Mouse (Mus musculus) MN1 (cell line): Measurements from ENCODE around the gene Cyb5r3.

Experiments
- DNase-seq: peaks from one replicate; pipeline ENCODE4 v3.0.0-alpha.2; 2016; ENCODE audit warnings: low spot score

Cyb5r3 gene

DNA sequence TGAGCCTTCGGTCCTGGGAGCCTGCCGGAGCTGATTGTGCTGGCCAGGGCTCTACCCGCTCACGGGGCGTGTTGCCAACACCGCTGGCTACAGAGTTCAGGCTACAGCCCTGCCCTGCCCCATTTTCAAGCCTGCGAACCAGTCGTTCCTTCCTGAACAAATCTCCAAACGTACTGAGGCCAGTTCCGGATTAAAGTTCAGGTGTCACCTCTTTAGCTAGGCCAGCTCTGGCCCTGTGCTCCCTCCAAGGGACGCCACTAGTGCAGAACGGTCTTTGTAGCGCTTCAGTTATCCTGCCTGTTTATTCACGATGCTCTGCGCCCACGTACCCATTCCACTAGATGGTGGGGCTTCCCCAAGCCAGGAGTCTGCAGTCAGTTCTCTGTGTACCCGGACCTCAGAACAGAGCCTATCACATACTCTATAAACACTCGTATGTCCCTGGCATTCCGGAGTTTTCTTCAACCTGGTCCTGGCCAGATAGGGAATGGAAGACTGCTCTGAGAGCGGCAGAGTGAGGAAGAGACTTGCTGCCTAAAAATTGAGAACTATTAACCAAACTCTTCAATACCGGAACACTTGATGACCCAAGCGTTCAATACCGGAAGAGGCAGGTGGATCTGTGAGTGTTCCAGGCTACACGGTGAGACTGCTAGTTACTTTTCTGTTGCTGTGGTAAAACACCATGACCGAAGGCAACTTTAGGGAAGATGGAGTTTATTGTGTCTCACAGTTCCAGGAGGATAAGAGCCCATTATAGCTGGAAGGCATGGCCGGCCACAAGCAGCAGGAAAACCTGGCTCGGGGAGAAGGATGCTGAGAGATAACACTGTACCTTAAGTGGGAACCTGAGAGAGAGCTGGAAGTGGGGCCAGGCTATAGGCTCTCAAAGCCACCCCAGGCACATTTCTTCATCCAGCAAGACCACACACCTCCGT, at the start of gene Cyb5r3:
TSS of gene Cyb5r3 (minus strand) at position 101 of the 938 bp plus-strand sequence.
- DNase-seq, result no peak

DNA sequence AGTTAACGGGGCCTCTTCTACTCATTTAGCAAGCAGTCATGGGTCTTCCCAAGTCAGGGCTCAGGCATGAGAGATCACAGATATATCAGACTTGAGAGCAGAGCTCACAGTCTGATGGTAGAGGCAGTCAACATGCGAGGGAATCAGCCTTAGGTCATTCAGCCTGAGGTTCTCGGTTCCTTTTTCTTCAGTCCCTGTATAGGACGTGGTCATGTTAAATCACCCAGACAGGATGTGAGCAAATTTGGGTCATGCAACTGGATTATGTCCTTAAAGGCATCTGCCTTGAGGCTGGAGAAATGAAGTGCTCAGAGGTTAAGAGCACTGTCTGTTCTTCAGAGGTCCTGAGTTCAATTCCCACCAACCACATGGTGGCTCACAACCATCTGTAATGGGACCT, 49.3 kb upstream of the Cyb5r3 start:
- no peak for DNase-seq

DNA sequence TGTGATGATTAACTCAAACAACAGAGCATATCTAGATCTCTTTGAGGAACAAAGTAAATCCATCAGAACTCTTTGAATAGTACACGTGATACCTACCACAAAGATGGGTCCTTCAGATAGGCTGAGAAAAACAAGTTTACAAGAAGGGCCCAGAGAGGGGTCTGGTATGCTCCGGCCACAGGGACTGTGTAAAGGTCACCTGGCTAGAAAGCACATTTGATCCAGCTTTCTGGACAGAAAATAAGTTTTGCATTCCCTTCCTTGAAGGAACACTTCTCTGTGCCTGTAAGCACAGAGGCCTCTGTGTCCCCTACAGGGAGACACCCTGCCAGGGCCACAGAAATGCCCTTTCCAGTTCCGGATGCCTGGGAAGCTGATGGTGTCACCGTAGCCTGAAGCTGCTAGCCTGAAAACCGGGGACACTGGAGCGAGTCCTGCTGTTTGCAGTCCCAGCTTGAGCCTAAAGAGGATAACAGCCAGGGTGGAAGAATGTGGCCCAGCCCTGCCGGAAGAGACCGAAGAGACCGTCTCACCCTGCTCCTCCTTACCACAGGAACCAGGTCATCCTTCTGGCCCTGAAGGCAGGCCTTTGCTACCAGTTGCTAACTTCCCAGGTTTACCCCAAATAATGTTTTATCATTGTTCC, 48.1 kb upstream of the Cyb5r3 start:
- no peak for DNase-seq

DNA sequence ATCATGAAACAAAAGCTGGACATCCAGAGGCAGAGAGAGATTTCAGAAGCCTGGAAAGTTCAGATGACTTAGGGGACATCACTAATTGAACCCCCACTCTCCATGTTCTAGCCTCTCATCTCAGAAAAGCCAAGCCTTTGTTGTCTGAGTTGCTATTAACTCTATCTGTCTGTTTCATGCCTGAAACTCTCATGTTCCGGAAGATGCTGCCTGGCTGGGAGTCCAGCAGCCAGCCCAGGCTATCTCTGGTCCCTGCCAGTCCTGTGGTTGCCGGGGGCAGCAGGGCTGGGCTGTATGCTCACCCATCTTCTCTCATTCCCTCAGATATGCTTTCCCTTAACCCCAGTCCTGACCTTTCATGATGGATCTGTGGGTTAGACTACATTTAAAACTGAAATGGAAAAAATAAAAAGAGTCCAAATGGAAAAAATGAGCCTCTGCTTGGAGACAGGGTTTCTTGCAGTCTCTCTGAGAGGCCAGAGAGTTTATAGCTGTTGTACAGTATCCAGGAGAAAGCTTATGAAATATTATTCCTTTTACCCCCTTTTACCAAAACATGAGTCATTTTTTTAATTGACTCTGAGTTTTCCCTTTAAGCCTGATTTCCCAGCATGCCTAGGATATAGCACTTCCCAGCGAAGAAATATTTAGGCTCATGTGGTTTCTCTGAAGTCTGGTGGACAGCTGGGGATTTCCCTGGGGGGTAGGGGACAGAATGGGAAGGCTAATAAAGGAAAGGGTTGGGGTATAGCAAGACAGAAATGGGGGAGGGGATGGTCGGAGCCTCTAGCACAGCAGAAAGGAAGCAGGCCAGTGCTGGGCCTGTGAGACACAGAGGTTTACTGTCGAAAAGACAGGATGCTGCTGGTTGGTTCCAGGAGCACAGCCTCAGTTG, 43.2 kb upstream of the Cyb5r3 start:
- DNase-seq, result peak; percentile 73

DNA sequence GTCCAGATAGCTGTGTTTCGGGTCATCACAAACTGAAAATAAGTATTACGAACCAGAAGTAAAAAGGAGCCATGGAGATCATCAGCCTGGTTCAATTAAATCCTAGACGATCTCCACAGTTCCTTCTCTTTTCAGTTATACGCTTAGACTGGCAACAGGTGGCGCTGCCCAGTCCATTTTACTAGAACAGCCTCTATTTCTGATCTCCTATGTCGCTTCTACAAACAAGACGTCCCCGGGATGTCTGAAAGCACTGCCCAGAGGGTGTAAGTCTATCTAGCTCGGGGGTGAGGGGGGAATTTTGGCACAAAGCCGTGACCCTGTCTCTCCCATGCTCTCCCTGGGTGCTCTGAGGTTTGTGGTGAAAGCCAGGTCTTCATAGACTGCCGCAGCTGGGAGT, 37.8 kb upstream of the Cyb5r3 start:
- peak; percentile 91 for DNase-seq

DNA sequence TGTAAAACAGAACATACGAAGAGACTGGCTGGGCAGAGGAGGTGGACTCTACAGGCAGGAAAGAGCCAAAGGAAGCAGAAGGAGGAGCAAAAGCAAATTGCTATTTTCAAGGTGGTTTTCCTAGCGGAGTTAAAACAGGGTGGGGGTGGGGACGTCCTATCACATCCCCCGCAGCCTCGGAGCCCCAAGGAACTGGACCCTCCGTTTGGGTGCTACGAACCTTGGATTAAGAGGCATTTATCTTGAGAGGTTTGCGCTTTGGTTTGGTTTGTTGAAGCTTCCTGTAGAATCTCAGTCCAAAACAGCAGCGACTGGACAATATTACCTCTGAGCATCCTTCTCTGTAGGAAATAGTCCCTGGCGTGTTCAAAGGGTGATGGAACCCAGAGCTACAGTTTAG, 37.3 kb upstream of the Cyb5r3 start:
- DNase-seq, result no peak

DNA sequence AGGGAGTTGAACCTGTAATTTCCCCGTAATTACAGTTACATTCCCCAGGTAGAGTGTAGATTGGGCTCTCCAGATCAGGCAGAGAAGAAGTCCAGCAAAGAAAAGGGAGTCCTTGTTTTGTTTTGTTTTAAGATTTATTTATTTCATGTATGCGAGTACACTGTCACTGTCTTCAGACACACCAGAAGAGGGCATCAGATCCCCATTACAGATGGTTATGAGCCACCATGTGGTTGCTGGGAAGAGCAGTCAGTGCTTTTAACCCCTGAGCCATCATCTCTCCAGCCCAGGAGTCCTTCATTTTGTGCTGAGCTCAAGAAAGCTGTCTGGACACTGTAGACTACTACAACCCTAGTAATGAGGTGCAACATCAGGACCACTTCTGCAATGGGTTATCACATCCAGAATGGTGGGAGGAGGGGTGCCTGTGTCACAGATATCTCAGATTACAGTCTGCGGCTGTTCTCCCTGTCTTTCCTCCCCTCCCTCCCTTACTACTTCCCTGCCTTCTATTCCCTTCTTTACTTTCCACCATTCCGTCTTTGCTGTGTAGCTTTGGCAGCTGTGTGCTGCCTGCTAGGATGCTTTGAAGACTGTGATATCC, 36.8 kb upstream of the Cyb5r3 start:
- peak; percentile 53 for DNase-seq

DNA sequence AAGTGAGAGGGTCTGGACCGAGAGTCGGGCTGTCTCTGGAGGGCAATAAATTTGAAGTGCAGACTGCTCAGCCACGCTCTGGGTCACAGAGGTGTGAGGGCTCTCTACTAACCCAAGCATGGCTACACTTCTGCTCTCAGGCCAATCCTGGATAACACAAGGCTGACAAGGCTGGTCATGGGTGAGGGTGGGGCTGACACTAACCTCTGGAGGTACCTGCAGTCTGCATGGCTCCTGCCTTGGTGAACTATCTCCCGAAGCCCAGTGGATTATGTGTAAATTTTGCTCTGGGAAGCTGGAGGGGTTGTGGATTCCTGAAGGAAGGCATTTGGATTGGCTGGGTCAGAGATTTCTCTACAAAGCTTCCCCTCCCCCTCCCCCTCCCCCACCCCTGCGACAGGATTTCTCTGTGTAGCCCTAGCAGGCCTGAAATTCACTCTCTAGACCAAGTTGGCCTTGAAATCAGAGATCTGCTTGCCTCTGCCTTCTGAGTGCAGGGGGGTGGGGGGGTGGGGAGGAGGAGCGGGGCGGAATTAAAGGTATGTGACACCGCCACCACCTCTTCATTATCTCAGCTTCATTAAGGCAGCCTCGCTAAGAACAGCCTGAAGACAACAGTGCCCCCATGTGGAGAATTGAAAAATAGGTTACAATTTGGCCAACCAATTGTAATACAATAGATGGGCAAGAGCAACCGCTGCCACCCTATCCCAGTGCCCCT, 32.5 kb upstream of the Cyb5r3 start:
- DNase-seq, result peak; percentile 93

DNA sequence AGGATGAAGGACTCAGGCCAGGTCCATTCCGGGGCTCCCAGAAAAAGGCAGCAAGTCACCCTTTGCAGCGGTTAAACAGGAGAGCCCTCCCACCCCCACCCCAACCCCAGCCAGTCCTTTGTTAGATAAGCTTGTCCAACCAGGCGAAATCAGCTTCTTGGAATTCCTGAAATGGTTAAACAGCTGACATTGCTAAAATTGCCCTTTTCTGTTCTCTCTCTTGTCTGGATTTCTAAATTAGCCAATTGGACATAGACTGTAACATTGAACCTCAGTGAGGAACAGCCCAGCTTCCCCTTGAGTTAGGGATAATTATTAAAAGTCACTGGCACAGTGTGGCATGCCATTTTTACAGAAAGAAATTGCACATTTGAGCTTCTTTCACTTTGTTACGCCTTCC, 30.0 kb upstream of the Cyb5r3 start:
- no peak for DNase-seq

DNA sequence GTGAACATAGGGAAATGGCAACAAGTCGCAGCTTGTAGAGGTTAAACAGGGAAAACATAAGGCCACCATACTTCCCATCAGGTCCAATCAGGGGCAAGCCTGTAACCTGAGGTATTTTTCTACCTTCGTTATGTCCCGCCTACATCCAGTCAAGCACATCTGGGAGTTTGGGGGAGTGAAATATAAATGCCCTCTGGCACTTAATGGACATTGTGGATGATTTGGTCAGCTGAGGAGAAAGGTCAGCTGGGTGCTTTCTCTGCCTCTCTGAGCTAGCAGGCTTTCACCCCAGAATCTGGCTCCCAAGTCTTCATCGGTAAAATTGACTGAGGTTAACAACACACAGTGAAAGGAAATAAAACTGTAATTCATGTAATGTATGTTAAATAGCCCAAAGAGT, 21.0 kb upstream of the Cyb5r3 start:
- no peak for DNase-seq

DNA sequence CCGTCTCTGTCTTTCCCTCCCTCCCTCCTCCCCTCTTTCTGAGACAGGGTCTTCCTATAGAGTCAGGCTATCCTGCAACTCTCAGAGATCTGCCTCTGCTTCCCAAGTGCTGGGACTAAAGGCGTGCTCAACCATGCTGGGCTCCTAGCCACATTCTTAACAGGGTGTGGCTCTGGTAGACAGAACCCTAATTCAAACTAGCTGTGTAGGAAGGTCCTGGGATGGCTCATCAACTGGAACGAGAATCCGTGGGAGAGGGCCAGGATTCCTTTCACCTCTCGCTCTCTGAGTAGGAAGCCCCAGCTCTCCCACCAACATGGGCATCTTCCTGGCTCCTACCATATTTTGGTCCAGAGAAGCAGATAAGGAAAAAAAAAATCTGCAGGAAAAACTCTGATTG, 10.0 kb upstream of the Cyb5r3 start:
- no peak for DNase-seq

DNA sequence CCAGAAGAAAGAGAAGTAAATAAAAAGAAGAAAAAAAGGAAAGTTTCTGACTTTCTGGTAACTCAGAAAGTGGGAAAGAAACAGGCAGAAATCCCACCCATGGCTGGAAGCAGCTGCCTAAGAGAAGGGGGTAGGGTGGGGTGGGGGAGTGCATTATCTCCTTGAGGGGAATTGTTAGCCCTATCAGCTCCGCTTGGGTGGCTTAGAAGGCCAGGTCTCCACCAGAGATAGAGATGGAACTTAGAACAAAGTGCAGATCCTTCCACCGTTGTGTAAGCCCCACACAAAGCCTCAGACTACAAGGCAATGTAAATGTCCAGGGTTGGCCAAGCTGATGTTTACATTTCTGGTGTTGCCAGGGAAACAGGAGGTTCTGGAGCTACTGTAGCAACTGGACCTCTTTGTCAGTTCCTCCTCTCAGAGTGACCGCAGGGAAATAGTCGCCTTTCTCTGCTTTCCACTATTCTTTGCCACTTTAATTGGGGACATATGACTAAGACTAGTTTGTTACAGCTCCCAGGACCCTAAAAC, 9.5 kb upstream of the Cyb5r3 start:
- no peak for DNase-seq

DNA sequence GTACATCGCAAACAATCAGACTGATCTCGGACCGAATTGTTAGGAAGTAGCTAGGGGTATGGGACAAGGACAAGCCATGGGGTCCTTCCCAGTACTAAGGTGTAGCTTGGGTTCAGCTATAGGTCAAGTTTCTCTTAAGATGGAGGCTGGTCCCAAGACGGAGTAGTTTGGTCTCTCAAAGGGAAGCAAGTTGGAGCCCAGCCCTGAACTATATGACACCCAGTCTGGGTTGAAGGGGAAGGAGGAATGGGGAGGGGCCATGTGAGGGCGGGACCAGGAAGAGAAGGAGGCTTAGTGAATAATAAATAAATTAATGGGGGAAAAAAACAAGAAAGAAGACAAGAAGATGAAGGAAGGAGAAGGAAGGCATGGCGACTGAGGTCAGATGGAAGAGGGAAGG, 7.6 kb upstream of the Cyb5r3 start:
- no peak for DNase-seq

DNA sequence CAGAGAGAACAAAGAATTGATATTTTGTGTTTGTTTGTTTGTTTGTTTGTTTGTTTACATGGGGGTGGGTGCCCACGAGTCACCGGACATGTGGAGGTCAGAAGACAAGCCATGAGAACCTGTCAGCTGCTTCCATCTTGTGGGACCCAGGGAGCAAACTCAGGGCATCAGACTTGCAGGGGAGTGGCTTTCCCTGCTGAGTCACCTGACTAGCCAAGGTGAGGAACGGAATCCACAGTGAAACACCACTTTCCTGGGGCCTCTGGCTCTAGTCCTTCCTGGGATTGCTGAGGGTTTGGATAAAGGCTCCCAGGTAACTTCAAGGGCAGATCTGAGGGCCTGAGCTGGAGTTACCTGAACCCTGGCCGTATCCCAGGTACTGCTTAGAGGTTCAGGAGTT, 4.3 kb upstream of the Cyb5r3 start:
- DNase-seq, result no peak

DNA sequence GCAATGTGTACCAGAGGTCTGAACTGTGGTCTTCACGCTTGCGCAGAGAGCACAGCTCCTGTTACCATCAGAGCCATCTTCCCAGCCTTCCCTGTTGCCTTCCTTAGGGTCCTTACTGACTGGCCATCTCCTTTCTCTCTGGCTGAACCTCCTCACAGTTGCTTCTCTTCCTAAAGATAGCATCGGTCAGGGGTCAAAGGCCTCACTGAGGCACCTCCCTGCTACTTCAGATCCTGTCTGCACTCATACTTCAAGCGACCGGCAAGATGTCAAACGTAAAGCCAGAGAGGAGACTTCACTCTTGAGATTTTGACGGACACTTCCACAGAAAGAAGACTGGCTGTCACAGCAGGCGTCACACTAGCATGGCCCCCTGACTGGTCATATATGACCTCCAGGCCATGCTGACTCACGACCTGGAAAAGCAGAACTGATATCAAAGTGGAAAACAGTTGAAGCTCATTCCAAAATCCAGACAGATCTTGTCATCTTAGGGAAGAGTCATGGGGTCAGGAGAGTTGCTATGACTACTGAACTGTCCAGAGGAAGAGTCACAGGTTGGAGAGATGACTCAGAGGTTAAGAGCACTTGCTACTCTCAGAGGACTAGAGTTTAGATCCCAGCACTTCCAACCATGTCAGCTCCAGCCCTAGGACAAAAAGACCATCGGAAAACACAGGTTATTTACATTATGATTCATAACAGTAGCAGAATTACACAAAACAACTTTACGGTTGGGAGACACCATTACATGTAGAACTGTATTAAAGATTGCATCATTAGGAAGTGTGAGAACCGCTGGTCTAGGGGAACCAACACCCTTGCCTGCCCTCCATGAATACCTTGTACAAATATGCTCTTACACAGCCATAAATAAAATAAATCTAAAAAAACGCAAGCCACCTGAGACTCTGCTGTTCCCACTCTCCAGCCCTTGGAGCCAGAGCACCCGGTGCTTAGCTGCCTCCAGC, 1.8 kb upstream of the Cyb5r3 start:
- DNase-seq, result peak; percentile 72

DNA sequence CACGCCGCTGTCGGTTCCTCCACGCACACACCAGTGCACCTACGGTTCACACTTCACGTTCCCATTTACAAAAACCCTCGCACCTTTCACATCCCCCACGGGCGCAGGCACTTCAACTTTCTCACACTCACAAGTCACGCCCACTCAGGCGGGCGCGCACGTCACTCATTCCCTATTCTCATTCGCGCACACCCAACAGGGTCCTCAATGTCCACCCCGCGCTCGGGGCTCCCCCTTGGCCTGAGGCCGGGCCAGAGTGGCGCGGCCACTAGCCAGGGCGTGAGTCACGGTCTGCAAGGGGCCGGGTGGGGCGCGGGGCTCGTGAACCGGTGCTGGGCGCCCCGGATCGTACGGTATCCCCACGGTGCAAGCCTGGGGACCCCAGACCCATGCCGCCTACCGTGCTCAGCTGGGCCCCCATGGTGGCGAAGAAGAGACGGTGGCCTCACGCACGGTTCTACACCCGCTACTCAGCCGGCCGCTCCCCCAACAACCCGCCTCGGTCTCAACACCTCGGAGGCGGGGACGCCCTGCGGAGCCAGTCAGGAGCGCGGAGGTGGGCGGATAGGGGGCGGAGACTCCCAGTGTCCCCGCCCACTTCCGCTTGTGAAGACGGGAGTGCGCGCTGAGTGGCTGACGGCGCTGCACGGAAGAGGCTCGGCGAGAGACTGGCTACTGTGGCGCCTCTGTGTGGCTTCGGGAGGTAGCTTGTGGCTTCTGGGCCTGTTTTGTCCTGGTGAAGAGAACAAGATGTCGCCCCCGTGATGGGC, 495 bp downstream of the Cyb5r3 start:
- peak; percentile 100 for DNase-seq

DNA sequence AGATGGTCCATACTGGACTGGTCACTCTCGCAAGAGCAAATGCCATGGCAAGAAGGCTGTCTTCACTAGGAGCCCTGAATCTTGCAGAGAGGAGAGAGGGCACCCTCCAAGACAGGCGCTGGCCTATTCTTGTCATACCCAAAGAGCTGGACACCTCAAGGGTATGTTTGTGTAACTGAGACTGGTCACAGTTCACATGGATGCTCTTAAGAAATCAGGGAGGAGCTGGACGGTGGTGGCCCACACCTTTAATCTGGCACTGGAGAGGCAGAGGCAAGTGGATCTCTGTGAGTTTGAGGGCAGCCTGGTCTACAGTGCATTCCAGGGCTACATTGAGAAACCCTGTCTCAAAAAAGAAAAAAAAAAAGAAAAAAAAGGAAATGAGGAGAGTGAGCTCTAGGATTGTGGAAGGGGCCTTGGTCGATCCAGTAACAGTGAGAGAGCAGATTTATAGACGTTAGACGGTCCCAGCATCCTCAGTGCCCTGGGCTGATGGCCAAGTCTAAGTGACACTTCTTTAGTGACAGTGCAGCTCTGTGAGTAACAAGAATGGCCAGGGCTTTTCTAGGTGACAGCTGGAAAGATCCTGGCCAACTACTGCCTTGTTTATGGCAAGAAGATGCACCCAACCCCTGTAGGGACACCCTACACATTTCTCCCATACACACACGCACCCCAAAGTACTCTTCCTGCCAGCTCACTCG, 1.3 kb downstream of the Cyb5r3 start:
- peak; percentile 58 for DNase-seq
